Mouse (Mus musculus): ENCODE results near the gene Pofut2.

The Pofut2 gene

GRCm38 (mm10) chr10:77258704-77259621 is at the start of gene Pofut2:
Pofut2 (plus strand) TSS chr10:77259218.
- peak; percentile 94 to 99 for DNase-seq

- no peak for DNase-seq
Measured at GRCm38 (mm10) chr10:77209261-77209660, 49.8 kb upstream of the Pofut2 start.

- DNase-seq = no peak
Measured at GRCm38 (mm10) chr10:77210666-77211065, 48.4 kb upstream of the Pofut2 start.

GRCm38 (mm10) chr10:77211116-77211570 is 47.9 kb upstream of the Pofut2 start:
- peak in 1 of 2 experiments; percentile 19 for DNase-seq

- no peak for DNase-seq
Measured at GRCm38 (mm10) chr10:77212354-77213120, 46.5 kb upstream of the Pofut2 start.

GRCm38 (mm10) chr10:77213483-77213882 is 45.5 kb upstream of the Pofut2 start:
- DNase-seq = no peak

- no peak for DNase-seq
Measured at GRCm38 (mm10) chr10:77214586-77214985, 44.4 kb upstream of the Pofut2 start.

GRCm38 (mm10) chr10:77215641-77216040 is 43.4 kb upstream of the Pofut2 start:
- peak; percentile 44 to 60 for DNase-seq

- no peak for DNase-seq
Measured at GRCm38 (mm10) chr10:77216313-77216712, 42.7 kb upstream of the Pofut2 start.

GRCm38 (mm10) chr10:77217155-77217731 is 41.8 kb upstream of the Pofut2 start:
- no peak for DNase-seq

- no peak for DNase-seq
Measured at GRCm38 (mm10) chr10:77218059-77218458, 41.0 kb upstream of the Pofut2 start.

GRCm38 (mm10) chr10:77219411-77220025 is 39.5 kb upstream of the Pofut2 start:
- no peak for DNase-seq

GRCm38 (mm10) chr10:77221108-77221507 is 37.9 kb upstream of the Pofut2 start:
- no peak for DNase-seq

- DNase-seq = no peak
Measured at GRCm38 (mm10) chr10:77222963-77223552, 36.0 kb upstream of the Pofut2 start.

GRCm38 (mm10) chr10:77224390-77224789 is 34.6 kb upstream of the Pofut2 start:
- no peak for DNase-seq

GRCm38 (mm10) chr10:77225414-77225813 is 33.6 kb upstream of the Pofut2 start:
- no peak for DNase-seq

- no peak for DNase-seq
Measured at GRCm38 (mm10) chr10:77225995-77226688, 32.9 kb upstream of the Pofut2 start.

- peak in 1 of 2 experiments; percentile 36 for DNase-seq
Measured at GRCm38 (mm10) chr10:77226691-77227367, 32.2 kb upstream of the Pofut2 start.

GRCm38 (mm10) chr10:77227368-77227723 is 31.7 kb upstream of the Pofut2 start:
- DNase-seq = no peak

GRCm38 (mm10) chr10:77229609-77230595 is 29.1 kb upstream of the Pofut2 start:
- no peak for DNase-seq

Data from cerebellum, postnatal 25 days (tissue).